Mouse (Mus musculus) neural tube, embryonic 11.5 days (tissue): Measurements from ENCODE around the gene Chrnd. TPM values are rescaled to one million over a fixed set of nuclear protein-coding genes. Genes with fewer than 3 reads are reported as not detected.

Source experiments
- ATAC-seq: fragments of 200-750 bp; cut with Nextera tagmentation; 2 replicates; pipeline ENCODE4 v1.8.0; 2017; ENCODE audit warnings: moderate number of reproducible peaks, mild to moderate bottlenecking, moderate TSS enrichment, moderate library complexity; ENCODE audit not compliant: insufficient read depth, low FRiP score, low TSS enrichment
- DNase-seq: peaks from one replicate; pipeline ENCODE4 v3.0.0-alpha.2; 2015; ENCODE audit warnings: low spot score
- H3K27ac ChIP-seq: fragments of 300-500 bp; sonication (generic); 2 replicates; pipeline ENCODE4 v1.5.1; 2014; ENCODE audit warnings: low read depth, mild to moderate bottlenecking, low read length
- H3K27me3 ChIP-seq: fragments of 300-500 bp; sonication (generic); 2 replicates; pipeline ENCODE4 v1.6.1; 2014; ENCODE audit warnings: mild to moderate bottlenecking, low read length, mixed read lengths; ENCODE audit not compliant: control insufficient read depth, insufficient read depth
- H3K36me3 ChIP-seq: fragments of 300-500 bp; sonication (generic); 2 replicates; pipeline ENCODE4 v1.6.1; 2014; ENCODE audit warnings: mild to moderate bottlenecking, low read length, moderate library complexity, mixed read lengths; ENCODE audit not compliant: control insufficient read depth, insufficient read depth
- H3K4me1 ChIP-seq: fragments of 300-500 bp; sonication (generic); 2 replicates; pipeline ENCODE4 v1.6.1; 2014; ENCODE audit warnings: low read length, mixed read lengths; ENCODE audit not compliant: control insufficient read depth, insufficient read depth
- H3K4me2 ChIP-seq: fragments of 300-500 bp; sonication (generic); 2 replicates; pipeline ENCODE4 v1.6.1; 2014; ENCODE audit warnings: low read depth, mild to moderate bottlenecking, moderate library complexity
- H3K4me3 ChIP-seq: fragments of 300-500 bp; sonication (generic); 2 replicates; pipeline ENCODE4 v1.5.1; 2014; ENCODE audit warnings: low read depth, low read length
- H3K9ac ChIP-seq: fragments of 300-500 bp; sonication (generic); 2 replicates; pipeline ENCODE4 v1.6.1; 2014; ENCODE audit warnings: mild to moderate bottlenecking, low read length
- H3K9me3 ChIP-seq: fragments of 300-500 bp; sonication (generic); 2 replicates; pipeline ENCODE4 v1.6.1; 2016; ENCODE audit warnings: low read length; ENCODE audit not compliant: control insufficient read depth
- WGBS: fragments of 180-500 bp; shearing (Covaris S2); extraction: QIAGEN DNeasy Blood & Tissue Kit; methylation state at CpG from one replicate; pipeline ENCODE4 v1.1.7; 2014; 5-methylcytosine and 5-hydroxymethylcytosine counted together
- polyA plus RNA-seq: library from polyadenylated mRNA; unstranded; fragments of >200 nt; fragmentation: Nextera tagmentation; extraction: Ambion mirVana; gene quantifications from 2 replicates; pipeline ENCODE4 v1.2.1, GENCODE M21; 2014

Gene Chrnd
- polyA plus RNA-seq, 1 experiment from 2014 or later, result 0.40 TPM

DNA sequence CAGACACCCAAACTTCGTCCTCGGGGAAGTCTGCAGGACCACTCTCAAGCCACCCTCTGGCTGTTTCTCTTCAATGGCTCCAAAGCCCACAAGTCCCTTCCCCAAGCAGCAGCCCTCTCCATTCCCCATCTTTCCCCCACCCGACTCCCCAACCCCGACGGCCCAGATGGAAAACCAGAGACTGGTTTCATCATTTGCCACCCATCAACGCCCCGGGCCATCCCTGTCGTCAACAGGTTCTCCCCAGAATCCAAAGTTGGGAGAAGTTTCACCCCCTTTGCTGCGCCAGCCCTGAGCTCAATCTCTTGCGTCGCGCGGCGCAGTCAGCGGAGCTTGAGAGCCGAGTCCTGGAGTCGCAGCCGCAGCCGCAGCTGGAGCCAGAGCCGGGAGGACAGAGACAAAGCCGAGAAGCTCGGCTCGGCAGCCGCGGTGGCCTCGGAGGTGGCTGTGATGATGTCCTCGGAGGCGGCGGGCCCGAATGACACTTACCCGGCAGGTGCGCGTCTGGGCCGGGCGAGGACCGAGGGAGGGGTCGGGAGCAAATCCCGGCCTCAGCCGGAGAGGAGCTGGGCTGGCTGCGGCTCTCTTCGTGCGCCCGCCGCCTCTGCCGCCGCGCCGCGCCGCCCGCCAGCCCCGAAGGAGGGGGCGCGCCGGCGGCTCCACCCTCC is 34.7 kb upstream of the Chrnd start:
- Histone ChIP-seq H3K9me3 (no peaks in the 10 kb centered on the region), H3K4me1 (peaks cover 3% of the 10 kb centered on the region; the same call in 1 of the 2 replicates), H3K36me3 (no peaks in the 10 kb centered on the region), H3K9ac (peak overlapping the region; percentile 58), H3K27me3 (peaks cover 79% of the 10 kb centered on the region), H3K27ac (peak overlapping the region; percentile 27; the same call in 1 of the 2 replicates), H3K4me3 (peak overlapping the region; percentile 34), H3K4me2 (peak overlapping the region; percentile 61)
- 4% methylated on average over 36 of the region's 56 CpGs for WGBS
- peak; percentile 65 for DNase-seq
- no peak for ATAC-seq

DNA sequence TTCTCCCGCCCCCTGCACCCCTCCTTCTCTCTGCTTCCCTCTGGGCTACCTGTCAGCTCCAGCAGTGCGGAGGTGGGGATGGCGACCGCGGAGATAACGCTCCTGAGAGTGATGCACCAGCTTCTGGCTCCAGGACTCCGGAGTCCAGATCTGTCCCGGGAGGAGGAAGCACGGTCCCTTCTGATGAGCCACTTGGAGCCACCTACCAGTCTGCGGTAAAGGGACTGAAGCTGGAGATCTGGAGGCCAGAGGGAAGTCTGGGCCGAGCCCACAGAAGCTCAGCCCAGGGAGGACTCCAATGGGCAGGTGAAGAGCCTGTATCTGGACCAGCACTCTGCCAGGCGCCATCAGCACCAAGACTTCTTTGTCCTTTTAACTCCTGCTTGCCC is 34.2 kb upstream of the Chrnd start, which contains the start of gene Ecel1:
TSS of gene Ecel1 (minus strand) at position 323 of the 389 bp plus-strand sequence.
- Histone ChIP-seq H3K27me3 (peaks cover 82% of the 10 kb centered on the region), H3K9ac (peak within 1 kb of the TSS; percentile 58), H3K4me1 (peaks cover 3% of the 10 kb centered on the region; the same call in 1 of the 2 replicates), H3K4me2 (peak within 1 kb of the TSS; percentile 61), H3K27ac (peak within 1 kb of the TSS; percentile 27; the same call in 1 of the 2 replicates), H3K4me3 (peak within 1 kb of the TSS; percentile 34), H3K9me3 (no peaks in the 10 kb centered on the region), H3K36me3 (no peaks in the 10 kb centered on the region)
- WGBS, result 2% methylated on average over 12 of the region's 12 CpGs
- DNase-seq (no peak), ATAC-seq (no peak)

- no peaks in the 10 kb centered on the region for H3K4me1 ChIP-seq
- no peak overlapping the region for H3K9ac ChIP-seq
- DNase-seq (no peak), ATAC-seq (no peak)
- H3K36me3 ChIP-seq, result no peaks in the 10 kb centered on the region
- no peak overlapping the region for H3K27ac ChIP-seq
- H3K4me3 ChIP-seq, result no peak overlapping the region
- H3K27me3 ChIP-seq, result peaks cover 54% of the 10 kb centered on the region
- no peaks in the 10 kb centered on the region for H3K9me3 ChIP-seq
- 83% methylated on average over 3 of the region's 3 CpGs for WGBS
- H3K4me2 ChIP-seq, result no peak overlapping the region
These were observed 31.0 kb upstream of the Chrnd start for GRCm38 (mm10) chr1:87159396-87159795.

GRCm38 (mm10) chr1:87164164-87164795 is 26.1 kb upstream of the Chrnd start:
- H3K4me1 ChIP-seq, result no peaks in the 10 kb centered on the region
- DNase-seq (no peak), ATAC-seq (peak; percentile 23; the same call in 1 of the 2 replicates)
- H3K27ac ChIP-seq, result no peak overlapping the region
- H3K36me3 ChIP-seq, result no peaks in the 10 kb centered on the region
- H3K27me3 ChIP-seq, result peaks cover 10% of the 10 kb centered on the region
- no peak overlapping the region for H3K4me3 ChIP-seq
- no peak overlapping the region for H3K9ac ChIP-seq
- 35% methylated on average over 11 of the region's 11 CpGs for WGBS
- no peaks in the 10 kb centered on the region for H3K9me3 ChIP-seq
- no peak overlapping the region for H3K4me2 ChIP-seq

GRCm38 (mm10) chr1:87164796-87165184 is 25.6 kb upstream of the Chrnd start:
- no peak for DNase-seq
- Histone ChIP-seq H3K27ac (no peak overlapping the region), H3K4me3 (no peak overlapping the region), H3K36me3 (no peaks in the 10 kb centered on the region), H3K27me3 (peaks cover 10% of the 10 kb centered on the region), H3K9me3 (no peaks in the 10 kb centered on the region), H3K9ac (no peak overlapping the region), H3K4me2 (no peak overlapping the region), H3K4me1 (no peaks in the 10 kb centered on the region; the same call in 1 of the 2 replicates)
- WGBS, result 39% methylated on average over 9 of the region's 9 CpGs
- no peak for ATAC-seq

GRCm38 (mm10) chr1:87170458-87170857 is 19.9 kb upstream of the Chrnd start:
- H3K27me3 ChIP-seq, result no peaks in the 10 kb centered on the region; the same call in 1 of the 2 replicates
- no peak overlapping the region; the same call in 1 of the 2 replicates for H3K4me2 ChIP-seq
- H3K36me3 ChIP-seq, result no peaks in the 10 kb centered on the region
- peak overlapping the region; percentile 11; the same call in 1 of the 2 replicates for H3K27ac ChIP-seq
- 10% methylated on average over 18 of the region's 19 CpGs for WGBS
- DNase-seq, result peak; percentile 42
- H3K9me3 ChIP-seq, result no peaks in the 10 kb centered on the region
- H3K9ac ChIP-seq, result no peak overlapping the region
- H3K4me1 ChIP-seq, result peaks cover 7% of the 10 kb centered on the region; the same call in 1 of the 2 replicates
- H3K4me3 ChIP-seq, result no peak overlapping the region
- peak; percentile 60 for ATAC-seq

DNA sequence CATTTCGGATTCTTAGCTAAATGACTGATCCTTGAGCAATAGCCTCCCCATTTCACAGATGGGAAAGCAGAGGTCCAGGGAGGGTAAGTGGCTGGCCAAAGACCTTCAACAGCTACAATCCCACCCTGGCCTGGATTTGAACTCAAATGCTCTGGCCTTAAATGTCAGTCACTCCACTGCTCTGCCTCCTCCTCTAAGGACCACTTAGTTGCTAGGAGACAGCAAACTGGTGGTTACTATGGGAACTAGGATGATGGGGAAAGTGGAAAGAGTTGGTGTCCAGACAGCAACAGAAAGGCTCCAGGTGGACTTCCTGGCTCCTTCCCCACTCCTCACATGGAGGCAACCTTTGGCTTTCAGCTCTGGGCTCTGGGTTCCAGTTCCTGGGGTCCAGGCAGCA is 19.1 kb upstream of the Chrnd start:
- Histone ChIP-seq H3K36me3 (no peaks in the 10 kb centered on the region), H3K9me3 (no peaks in the 10 kb centered on the region), H3K4me1 (peaks cover 10% of the 10 kb centered on the region; the same call in 1 of the 2 replicates), H3K4me2 (no peak overlapping the region), H3K27me3 (no peaks in the 10 kb centered on the region), H3K27ac (no peak overlapping the region), H3K9ac (no peak overlapping the region), H3K4me3 (no peak overlapping the region)
- DNase-seq (no peak), ATAC-seq (no peak)
- WGBS, result 74% methylated on average over 1 of the region's 1 CpGs

GRCm38 (mm10) chr1:87172316-87172715 is 18.1 kb upstream of the Chrnd start:
- Histone ChIP-seq H3K9me3 (no peaks in the 10 kb centered on the region), H3K4me3 (no peak overlapping the region), H3K4me1 (peaks cover 10% of the 10 kb centered on the region; the same call in 1 of the 2 replicates), H3K4me2 (no peak overlapping the region), H3K27ac (peak overlapping the region; percentile 44; the same call in 1 of the 2 replicates), H3K9ac (no peak overlapping the region), H3K36me3 (no peaks in the 10 kb centered on the region), H3K27me3 (no peaks in the 10 kb centered on the region)
- DNase-seq (peak; percentile 54), ATAC-seq (no peak)
- WGBS, result 39% methylated on average over 9 of the region's 9 CpGs
